Mouse (Mus musculus) frontal cortex, adult 2 months (tissue): Measurements from ENCODE around the gene Mrps36. TPM values are rescaled to one million over a fixed set of nuclear protein-coding genes. Genes with fewer than 3 reads are reported as not detected.
"Not testable (repeated sequence)": the region's sequence is repeated elsewhere in the genome, so short reads cannot be mapped to it uniquely, and the experiment has no call there.

Source experiments
- DNase-seq, 2 experiments: peaks; one replicate each; pipeline ENCODE4 v3.0.0; 2022; ENCODE audit warnings: low spot score in 1 of 2; ENCODE audit errors: extremely low spot score in 1 of 2
- polyA plus RNA-seq: library from polyadenylated mRNA; depleted of rRNA; stranded (reverse); fragments of >200 nt; gene quantifications from 2 replicates; pipeline ENCODE4 v1.2.3, GENCODE M21; 2012; rRNA removed

Mrps36 gene
- 79.5 and 83.3 TPM in 2 replicates for polyA plus RNA-seq

- peak; percentile 91 to 93 for DNase-seq
Observed at GRCm38 (mm10) chr13:100744036-100744744, at the start of gene Mrps36. TSS of gene Mrps36 (minus strand) at chr13:100744659.

- no peak for DNase-seq
Observed at GRCm38 (mm10) chr13:100789083-100789482, 44.6 kb upstream of the Mrps36 start.

GRCm38 (mm10) chr13:100788057-100788456 lies 43.6 kb upstream of the Mrps36 start:
- DNase-seq, result not testable (repeated sequence)

- DNase-seq, result no peak
Observed at GRCm38 (mm10) chr13:100787316-100788010, 43.0 kb upstream of the Mrps36 start.

- peak; percentile 50 to 91 for DNase-seq
Observed at GRCm38 (mm10) chr13:100786414-100786867, 42.0 kb upstream of the Mrps36 start, which contains the start of gene Ccnb1. TSS of gene Ccnb1 (minus strand) at chr13:100786570.

- no peak for DNase-seq
Observed at GRCm38 (mm10) chr13:100785806-100786413, 41.5 kb upstream of the Mrps36 start.

- DNase-seq, result no peak
Observed at GRCm38 (mm10) chr13:100777491-100777890, 33.0 kb upstream of the Mrps36 start.

GRCm38 (mm10) chr13:100776710-100777109 lies 32.3 kb upstream of the Mrps36 start:
- no peak for DNase-seq

GRCm38 (mm10) chr13:100776056-100776419 lies 31.6 kb upstream of the Mrps36 start:
- no peak for DNase-seq

GRCm38 (mm10) chr13:100775252-100776055 lies 31.0 kb upstream of the Mrps36 start, which contains the start of gene Cenph:
TSS of gene Cenph (minus strand) at chr13:100775899.
- peak; percentile 57 to 84 for DNase-seq

GRCm38 (mm10) chr13:100774704-100775103 lies 30.2 kb upstream of the Mrps36 start:
- DNase-seq, result no peak

GRCm38 (mm10) chr13:100755329-100755728 lies 10.9 kb upstream of the Mrps36 start:
- DNase-seq, result no peak

GRCm38 (mm10) chr13:100754186-100754585 lies 9.7 kb upstream of the Mrps36 start:
- DNase-seq, result no peak

GRCm38 (mm10) chr13:100753011-100753410 lies 8.6 kb upstream of the Mrps36 start:
- DNase-seq, result no peak

- DNase-seq, result no peak
Observed at GRCm38 (mm10) chr13:100752529-100752928, 8.1 kb upstream of the Mrps36 start.

- no peak for DNase-seq
Observed at GRCm38 (mm10) chr13:100751402-100751801, 6.9 kb upstream of the Mrps36 start.

GRCm38 (mm10) chr13:100750799-100751198 lies 6.3 kb upstream of the Mrps36 start:
- no peak for DNase-seq

- no peak for DNase-seq
Observed at GRCm38 (mm10) chr13:100748638-100749037, 4.2 kb upstream of the Mrps36 start.

GRCm38 (mm10) chr13:100746090-100746489 lies 1.6 kb upstream of the Mrps36 start:
- peak; percentile 64 to 72 for DNase-seq

GRCm38 (mm10) chr13:100743346-100744035 lies 968 bp downstream of the Mrps36 start:
- DNase-seq, result no peak
